Mouse (Mus musculus) forebrain, postnatal 0 days (tissue): ENCODE results near the gene Ccdc154. TPM values are rescaled to one million over a fixed set of nuclear protein-coding genes. Genes with fewer than 3 reads are reported as not detected.

ENCODE experiments used
- ATAC-seq: fragments of 200-750 bp; cut with Nextera tagmentation; 2 replicates; pipeline ENCODE4 v1.8.0; 2017; ENCODE audit warnings: mild to moderate bottlenecking, moderate library complexity
- DNase-seq: peaks from one replicate; pipeline ENCODE4 v3.0.0-alpha.2; 2015
- H3K27ac ChIP-seq: fragments of 300-500 bp; sonication (generic); 2 replicates; pipeline ENCODE4 v1.5.1; 2014; ENCODE audit warnings: low read depth, mild to moderate bottlenecking, antibody characterized with exemption, low read length, moderate library complexity, mixed read lengths
- H3K27me3 ChIP-seq: fragments of 300-500 bp; sonication (generic); 2 replicates; pipeline ENCODE4 v1.6.1; 2014; ENCODE audit warnings: mild to moderate bottlenecking, low read length, mixed read lengths; ENCODE audit not compliant: insufficient read depth
- H3K36me3 ChIP-seq: fragments of 300-500 bp; sonication (generic); 2 replicates; pipeline ENCODE4 v1.6.1; 2014; ENCODE audit warnings: mild to moderate bottlenecking, moderate library complexity; ENCODE audit not compliant: insufficient read depth
- H3K4me1 ChIP-seq: fragments of 300-500 bp; sonication (generic); 2 replicates; pipeline ENCODE4 v1.6.1; 2014; ENCODE audit warnings: antibody characterized with exemption; ENCODE audit not compliant: insufficient read depth
- H3K4me2 ChIP-seq: fragments of 300-500 bp; sonication (generic); 2 replicates; pipeline ENCODE4 v1.6.1; 2014; ENCODE audit warnings: low read depth, mild to moderate bottlenecking, moderate library complexity
- H3K4me3 ChIP-seq: fragments of 300-500 bp; sonication (generic); 2 replicates; pipeline ENCODE4 v1.5.1; 2014; ENCODE audit warnings: low read depth, low read length, mixed read lengths
- H3K9ac ChIP-seq: fragments of 300-500 bp; sonication (generic); 2 replicates; pipeline ENCODE4 v1.6.1; 2014; ENCODE audit warnings: mild to moderate bottlenecking
- H3K9me3 ChIP-seq: fragments of 300-500 bp; sonication (generic); 2 replicates; pipeline ENCODE4 v1.6.1; 2016; ENCODE audit warnings: low read length
- CTCF ChIP-seq: sonication (generic); IDR thresholded peaks from 2 replicates; pipeline ENCODE4 v1.5.1; 2016; ENCODE audit warnings: antibody characterized with exemption, control low read depth, low read depth
- WGBS: fragments of 180-500 bp; shearing (Covaris S2); extraction: QIAGEN DNeasy Blood & Tissue Kit; methylation state at CpG from one replicate; pipeline ENCODE4 v1.1.7; 2014; 5-methylcytosine and 5-hydroxymethylcytosine counted together
- polyA plus RNA-seq: library from polyadenylated mRNA; unstranded; fragments of >200 nt; fragmentation: Nextera tagmentation; extraction: Ambion mirVana; gene quantifications from 2 replicates; pipeline ENCODE4 v1.2.1, GENCODE M21; 2015
- total RNA-seq: library from RNA; depleted of rRNA; stranded (reverse); fragments of >200 nt; gene quantifications from 2 replicates; pipeline ENCODE4 v1.2.3, GENCODE M21; 2014; rRNA removed

Gene Ccdc154
- total and polyA plus RNA-seq, 2 experiments from 2014 or later, result 0.05 TPM; not detected in 1

GRCm38 (mm10) chr17:25210006-25210405 is 47.7 kb downstream of the Ccdc154 start:
- Histone ChIP-seq H3K4me1 (no peaks in the 10 kb centered on the region), H3K27ac (no peak overlapping the region), H3K9ac (no peak overlapping the region), H3K9me3 (no peaks in the 10 kb centered on the region), H3K27me3 (no peaks in the 10 kb centered on the region), H3K4me3 (no peak overlapping the region), H3K4me2 (no peak overlapping the region), H3K36me3 (peaks cover 87% of the 10 kb centered on the region)
- WGBS, result 92% methylated on average over 4 of the region's 4 CpGs
- ATAC-seq (no peak), DNase-seq (no peak)
- no peak for TF ChIP-seq CTCF

- H3K9me3 ChIP-seq, result no peaks in the 10 kb centered on the region
- 75% methylated on average over 15 of the region's 15 CpGs for WGBS
- DNase-seq (no peak), ATAC-seq (no peak)
- H3K4me1 ChIP-seq, result no peaks in the 10 kb centered on the region
- H3K4me3 ChIP-seq, result no peak overlapping the region
- H3K4me2 ChIP-seq, result no peak overlapping the region
- TF ChIP-seq CTCF, result no peak
- no peak overlapping the region for H3K27ac ChIP-seq
- no peaks in the 10 kb centered on the region for H3K27me3 ChIP-seq
- H3K9ac ChIP-seq, result no peak overlapping the region
- peaks cover 86% of the 10 kb centered on the region for H3K36me3 ChIP-seq
These were observed 48.6 kb downstream of the Ccdc154 start for GRCm38 (mm10) chr17:25210680-25211466.

- no peaks in the 10 kb centered on the region for H3K27me3 ChIP-seq
- WGBS, result 88% methylated on average over 4 of the region's 4 CpGs
- H3K4me1 ChIP-seq, result no peaks in the 10 kb centered on the region
- H3K9me3 ChIP-seq, result no peaks in the 10 kb centered on the region
- H3K4me2 ChIP-seq, result no peak overlapping the region
- TF ChIP-seq CTCF, result no peak
- no peak overlapping the region for H3K4me3 ChIP-seq
- peaks cover 86% of the 10 kb centered on the region for H3K36me3 ChIP-seq
- H3K27ac ChIP-seq, result no peak overlapping the region
- no peak for DNase-seq
- ATAC-seq, result no peak
- no peak overlapping the region for H3K9ac ChIP-seq
These were observed 49.4 kb downstream of the Ccdc154 start for GRCm38 (mm10) chr17:25211705-25212104.

GRCm38 (mm10) chr17:25215431-25215830 is 53.2 kb downstream of the Ccdc154 start:
- Histone ChIP-seq H3K4me3 (no peak overlapping the region), H3K9ac (no peak overlapping the region), H3K27me3 (no peaks in the 10 kb centered on the region), H3K4me1 (no peaks in the 10 kb centered on the region), H3K4me2 (no peak overlapping the region), H3K9me3 (no peaks in the 10 kb centered on the region), H3K36me3 (peaks cover 71% of the 10 kb centered on the region), H3K27ac (no peak overlapping the region)
- TF ChIP-seq CTCF, result no peak
- no peak for ATAC-seq
- 88% methylated on average over 3 of the region's 3 CpGs for WGBS
- no peak for DNase-seq

- Histone ChIP-seq H3K36me3 (peaks cover 50% of the 10 kb centered on the region), H3K4me3 (no peak overlapping the region), H3K9ac (no peak overlapping the region), H3K4me1 (no peaks in the 10 kb centered on the region), H3K9me3 (no peaks in the 10 kb centered on the region), H3K4me2 (no peak overlapping the region), H3K27me3 (no peaks in the 10 kb centered on the region), H3K27ac (no peak overlapping the region)
- 92% methylated on average over 9 of the region's 9 CpGs for WGBS
- no peak for TF ChIP-seq CTCF
- DNase-seq (no peak), ATAC-seq (no peak)
These were observed 56.7 kb downstream of the Ccdc154 start for GRCm38 (mm10) chr17:25218967-25219366.

GRCm38 (mm10) chr17:25219492-25220295 is 57.4 kb downstream of the Ccdc154 start:
- Histone ChIP-seq H3K4me1 (no peaks in the 10 kb centered on the region), H3K27ac (no peak overlapping the region), H3K9ac (no peak overlapping the region), H3K36me3 (peaks cover 43% of the 10 kb centered on the region), H3K27me3 (no peaks in the 10 kb centered on the region), H3K4me3 (no peak overlapping the region), H3K9me3 (no peaks in the 10 kb centered on the region), H3K4me2 (no peak overlapping the region)
- no peak for DNase-seq
- WGBS, result 95% methylated on average over 15 of the region's 15 CpGs
- no peak for TF ChIP-seq CTCF
- no peak for ATAC-seq

GRCm38 (mm10) chr17:25220746-25221145 is 58.5 kb downstream of the Ccdc154 start:
- Histone ChIP-seq H3K9me3 (no peaks in the 10 kb centered on the region), H3K4me2 (no peak overlapping the region), H3K4me3 (no peak overlapping the region), H3K27me3 (no peaks in the 10 kb centered on the region), H3K9ac (no peak overlapping the region), H3K27ac (no peak overlapping the region), H3K4me1 (no peaks in the 10 kb centered on the region), H3K36me3 (peaks cover 33% of the 10 kb centered on the region)
- 79% methylated on average over 1 of the region's 1 CpGs for WGBS
- TF ChIP-seq CTCF, result no peak
- ATAC-seq (no peak), DNase-seq (no peak)

Other genes starting within 250 kb of the Ccdc154 start
- gene Mapk8ip3, start 225.5 kb upstream of the Ccdc154 start, total RNA-seq, result 128 and 151 TPM in 2 replicates
- gene Mapk8ip3, start 225.5 kb upstream of the Ccdc154 start, polyA plus RNA-seq, result 50.3 and 65.1 TPM in 2 replicates
- gene Jpt2, start 201.8 kb upstream of the Ccdc154 start, total RNA-seq, result 52.3 and 64.7 TPM in 2 replicates
- 46.2 and 58.4 TPM in 2 replicates for gene Jpt2, start 201.8 kb upstream of the Ccdc154 start, polyA plus RNA-seq
- 16.2 and 21.5 TPM in 2 replicates for gene Cramp1l, start 146.7 kb upstream of the Ccdc154 start, total RNA-seq
- gene Cramp1l, start 146.7 kb upstream of the Ccdc154 start, polyA plus RNA-seq, result 1.9 and 2.9 TPM in 2 replicates
- 31.8 and 37.7 TPM in 2 replicates for gene Ift140, start 146.4 kb upstream of the Ccdc154 start, total RNA-seq
- 11.6 and 15.2 TPM in 2 replicates for gene Ift140, start 146.4 kb upstream of the Ccdc154 start, polyA plus RNA-seq
- 9.0 and 11.9 TPM in 2 replicates for gene Tmem204, start 78.9 kb upstream of the Ccdc154 start, total RNA-seq
- gene Tmem204, start 78.9 kb upstream of the Ccdc154 start, polyA plus RNA-seq, result 10.3 and 10.6 TPM in 2 replicates
- 51.9 and 92.2 TPM in 2 replicates for gene Telo2, start 46.5 kb upstream of the Ccdc154 start, total RNA-seq
- gene Telo2, start 46.5 kb upstream of the Ccdc154 start, polyA plus RNA-seq, result 32.4 and 35.6 TPM in 2 replicates
- 1.2 TPM in 1 of 2 replicates, not detected in the other for gene Ptx4, start 41.7 kb upstream of the Ccdc154 start, total RNA-seq
- gene Ptx4, start 41.7 kb upstream of the Ccdc154 start, polyA plus RNA-seq, result 0.20 and 0.54 TPM in 2 replicates
- 29.2 and 33.1 TPM in 2 replicates for gene Clcn7, start 29.1 kb upstream of the Ccdc154 start, total RNA-seq
- gene Clcn7, start 29.1 kb upstream of the Ccdc154 start, polyA plus RNA-seq, result 14.8 and 19.0 TPM in 2 replicates
- gene Gm38655, start 13.0 kb downstream of the Ccdc154 start, total RNA-seq, result not detected in 2 replicates
- gene Gm38655, start 13.0 kb downstream of the Ccdc154 start, polyA plus RNA-seq, result not detected in 2 replicates
- 23.7 and 24.2 TPM in 2 replicates for gene BC003965, start 22.1 kb downstream of the Ccdc154 start, total RNA-seq
- 30.8 and 32.8 TPM in 2 replicates for gene BC003965, start 22.1 kb downstream of the Ccdc154 start, polyA plus RNA-seq
- gene Unkl, start 25.9 kb downstream of the Ccdc154 start, total RNA-seq, result 21.6 and 22.8 TPM in 2 replicates
- gene Unkl, start 25.9 kb downstream of the Ccdc154 start, polyA plus RNA-seq, result 7.6 and 11.6 TPM in 2 replicates
- gene Gnptg, start 77.7 kb downstream of the Ccdc154 start, total RNA-seq, result 91.3 and 109 TPM in 2 replicates
- gene Gnptg, start 77.7 kb downstream of the Ccdc154 start, polyA plus RNA-seq, result 119 and 121 TPM in 2 replicates
- gene Tsr3, start 77.7 kb downstream of the Ccdc154 start, total RNA-seq, result 56.6 and 62.0 TPM in 2 replicates
- gene Tsr3, start 77.7 kb downstream of the Ccdc154 start, polyA plus RNA-seq, result 70.0 and 78.6 TPM in 2 replicates
- 30.2 and 70.8 TPM in 2 replicates for gene Baiap3, start 93.9 kb downstream of the Ccdc154 start, total RNA-seq
- 8.2 and 16.2 TPM in 2 replicates for gene Baiap3, start 93.9 kb downstream of the Ccdc154 start, polyA plus RNA-seq
- 508 and 550 TPM in 2 replicates for gene Ube2i, start 112.2 kb downstream of the Ccdc154 start, total RNA-seq
- gene Ube2i, start 112.2 kb downstream of the Ccdc154 start, polyA plus RNA-seq, result 439 and 486 TPM in 2 replicates
- gene Prss34, start 135.9 kb downstream of the Ccdc154 start, total RNA-seq, result not detected in 2 replicates
- gene Prss34, start 135.9 kb downstream of the Ccdc154 start, polyA plus RNA-seq, result not detected in 2 replicates
- gene Prss28, start 146.2 kb downstream of the Ccdc154 start, total RNA-seq, result not detected in 2 replicates
- gene Prss28, start 146.2 kb downstream of the Ccdc154 start, polyA plus RNA-seq, result not detected in 2 replicates
- gene Prss29, start 156.2 kb downstream of the Ccdc154 start, total RNA-seq, result not detected in 2 replicates
- gene Prss29, start 156.2 kb downstream of the Ccdc154 start, polyA plus RNA-seq, result not detected in 2 replicates
- gene Tpsab1, start 183.1 kb downstream of the Ccdc154 start, total RNA-seq, result not detected in 2 replicates
- 0.13 TPM in 1 of 2 replicates, not detected in the other for gene Tpsab1, start 183.1 kb downstream of the Ccdc154 start, polyA plus RNA-seq
- 0.33 and 1.4 TPM in 2 replicates for gene Tpsb2, start 203.8 kb downstream of the Ccdc154 start, total RNA-seq
- 3.8 and 4.2 TPM in 2 replicates for gene Tpsb2, start 203.8 kb downstream of the Ccdc154 start, polyA plus RNA-seq
- not detected in 2 replicates for gene Tpsg1, start 206.8 kb downstream of the Ccdc154 start, total RNA-seq
- 0.92 and 1.2 TPM in 2 replicates for gene Tpsg1, start 206.8 kb downstream of the Ccdc154 start, polyA plus RNA-seq